Mouse (Mus musculus): ENCODE data around the gene Paqr8.
A peak's percentile ranks its signal among the peaks of the same experiment; 100 is the strongest.
"Not testable (repeated sequence)": the region's sequence is repeated elsewhere in the genome, so short reads cannot be mapped to it uniquely, and the experiment has no call there.

Gene Paqr8

GRCm38 (mm10) chr1:20912115-20912514, 21.7 kb downstream of the Paqr8 start:
- no peak for DNase-seq (ENCODE audit: low spot score in 2 of 2)

- DNase-seq (ENCODE audit: low spot score in 2 of 2), result no peak
Measured at GRCm38 (mm10) chr1:20912527-20913171, 22.2 kb downstream of the Paqr8 start.

GRCm38 (mm10) chr1:20914769-20915168, 24.4 kb downstream of the Paqr8 start:
- no peak for DNase-seq (ENCODE audit: low spot score in 2 of 2)

GRCm38 (mm10) chr1:20915608-20916007, 25.2 kb downstream of the Paqr8 start:
- no peak for DNase-seq (ENCODE audit: low spot score in 2 of 2)

GRCm38 (mm10) chr1:20917496-20918050, 27.2 kb downstream of the Paqr8 start:
- DNase-seq (ENCODE audit: low spot score in 2 of 2), result no peak

- DNase-seq (ENCODE audit: low spot score in 2 of 2), result no peak
Measured at GRCm38 (mm10) chr1:20919728-20920127, 29.3 kb downstream of the Paqr8 start.

GRCm38 (mm10) chr1:20921081-20921528, 30.7 kb downstream of the Paqr8 start:
- no peak for DNase-seq (ENCODE audit: low spot score in 2 of 2)

GRCm38 (mm10) chr1:20922612-20923399, 32.4 kb downstream of the Paqr8 start:
- peak in 1 of 2 experiments; percentile 8 for DNase-seq (ENCODE audit: low spot score in 2 of 2)

- not testable (repeated sequence) for DNase-seq (ENCODE audit: low spot score in 2 of 2)
Measured at GRCm38 (mm10) chr1:20925324-20925723, 34.9 kb downstream of the Paqr8 start.

- DNase-seq (ENCODE audit: low spot score in 2 of 2), result no peak
Measured at GRCm38 (mm10) chr1:20925926-20926325, 35.5 kb downstream of the Paqr8 start.

GRCm38 (mm10) chr1:20926376-20926775, 36.0 kb downstream of the Paqr8 start:
- no peak for DNase-seq (ENCODE audit: low spot score in 2 of 2)

GRCm38 (mm10) chr1:20928487-20928886, 38.1 kb downstream of the Paqr8 start:
- DNase-seq (ENCODE audit: low spot score in 2 of 2), result no peak

- peak in 1 of 2 experiments; percentile 72 for DNase-seq (ENCODE audit: low spot score in 2 of 2)
Measured at GRCm38 (mm10) chr1:20933457-20933856, 43.1 kb downstream of the Paqr8 start.

- peak in 1 of 2 experiments; percentile 72 for DNase-seq (ENCODE audit: low spot score in 2 of 2)
Measured at GRCm38 (mm10) chr1:20935106-20935505, 44.7 kb downstream of the Paqr8 start.

GRCm38 (mm10) chr1:20939046-20939445, 48.6 kb downstream of the Paqr8 start:
- DNase-seq (ENCODE audit: low spot score in 2 of 2), result peak in 1 of 2 experiments; percentile 61

- peak in 1 of 2 experiments; percentile 5 for DNase-seq (ENCODE audit: low spot score in 2 of 2)
Measured at GRCm38 (mm10) chr1:20940151-20940550, 49.7 kb downstream of the Paqr8 start.

GRCm38 (mm10) chr1:20941322-20941721, 50.9 kb downstream of the Paqr8 start:
- DNase-seq (ENCODE audit: low spot score in 2 of 2), result no peak

- DNase-seq (ENCODE audit: low spot score in 2 of 2), result no peak
Measured at GRCm38 (mm10) chr1:20941857-20942256, 51.5 kb downstream of the Paqr8 start.

GRCm38 (mm10) chr1:20943016-20943415, 52.6 kb downstream of the Paqr8 start:
- no peak for DNase-seq (ENCODE audit: low spot score in 2 of 2)

- DNase-seq (ENCODE audit: low spot score in 2 of 2), result peak; percentile 80 to 92
Measured at GRCm38 (mm10) chr1:20951300-20951763, 60.9 kb downstream of the Paqr8 start, which contains the start of gene Efhc1. TSS of gene Efhc1 (plus strand) at chr1:20951626.

- DNase-seq (ENCODE audit: low spot score in 2 of 2), result no peak
Measured at GRCm38 (mm10) chr1:20951799-20952198, 61.4 kb downstream of the Paqr8 start.

- no peak for DNase-seq (ENCODE audit: low spot score in 2 of 2)
Measured at GRCm38 (mm10) chr1:20954876-20955275, 64.5 kb downstream of the Paqr8 start.

All from cerebellum, postnatal 4 days (tissue).